ENCODE assay signal across 26 mouse cellular contexts in genomic region chr1:155831958-155832357, GRCm38 (mm10).
"Had no signal": no experiment of that assay in that cellular context is flagged by ENCODE, and none has a peak within 500 bp of the region (broad histone marks: within the 10 kb centered on the region; RNA-seq: fewer than 3 reads in every experiment).

No protein-coding gene starts in this region.

- DNase-seq: gastrocnemius, postnatal 14 days; gastrocnemius, postnatal 36 days; heart, adult 18-20 months; heart, postnatal 14 days; heart, postnatal 36 days; kidney, adult 11 months; kidney, adult 2 months; kidney, adult 9 months; kidney, postnatal 14 days; kidney, postnatal 4 days; liver; liver, embryonic 13.5 days had no signal

- H3K4me2 ChIP-seq: heart, embryonic 11.5 days; heart, embryonic 13.5 days; heart, embryonic 15.5 days; hindbrain, embryonic 13.5 days; hindbrain, embryonic 15.5 days; kidney, embryonic 15.5 days; limb, embryonic 12.5 days; liver, embryonic 11.5 days; liver, embryonic 13.5 days had no signal

- H3K9ac ChIP-seq: heart, embryonic 13.5 days; heart, embryonic 15.5 days; hindbrain, embryonic 13.5 days; hindbrain, embryonic 15.5 days; kidney, embryonic 15.5 days; limb, embryonic 12.5 days; liver, embryonic 13.5 days had no signal

- H3K4me3 ChIP-seq: heart, embryonic 13.5 days; heart, embryonic 15.5 days; hindbrain, embryonic 13.5 days; hindbrain, embryonic 15.5 days; kidney, embryonic 15.5 days; layer of hippocampus, adult 2 months; left cerebral cortex, adult 2 months; limb, embryonic 10.5 days; limb, embryonic 12.5 days; liver, embryonic 13.5 days had no signal

- H3K36me3 ChIP-seq: heart, embryonic 13.5 days; heart, embryonic 15.5 days; hindbrain, embryonic 13.5 days; hindbrain, embryonic 15.5 days; kidney, embryonic 15.5 days; limb, embryonic 10.5 days; limb, embryonic 12.5 days; liver, embryonic 13.5 days had no signal

- H3K27me3 ChIP-seq: heart, embryonic 13.5 days; heart, embryonic 15.5 days; hindbrain, embryonic 13.5 days; hindbrain, embryonic 15.5 days; kidney, embryonic 15.5 days; limb, embryonic 12.5 days; liver, embryonic 13.5 days had no signal

- H3K27ac ChIP-seq: heart, embryonic 13.5 days; heart, embryonic 15.5 days; hindbrain, embryonic 13.5 days; hindbrain, embryonic 15.5 days; hindbrain, postnatal 0 days; kidney, embryonic 15.5 days; kidney, postnatal 0 days; layer of hippocampus, adult 2 months; left cerebral cortex, adult 2 months; limb, embryonic 10.5 days; limb, embryonic 12.5 days; liver, embryonic 13.5 days had no signal

- H3K9me3 ChIP-seq: heart, embryonic 13.5 days; heart, embryonic 15.5 days; hindbrain, embryonic 13.5 days; hindbrain, embryonic 15.5 days; kidney, embryonic 15.5 days; limb, embryonic 10.5 days; liver, embryonic 13.5 days had no signal

- ATAC-seq: hindbrain, postnatal 0 days; intestine, embryonic 16.5 days had no signal

- H3K4me1 ChIP-seq: heart, embryonic 13.5 days; heart, embryonic 15.5 days; hindbrain, embryonic 13.5 days; hindbrain, embryonic 15.5 days; limb, embryonic 10.5 days had no signal
